Mouse (Mus musculus): ENCODE measurements around the gene Il12a.

The Il12a gene

GRCm38 (mm10) chr3:68686852-68687560 is 3.4 kb upstream of the Il12a start:
- no peak for DNase-seq

DNA sequence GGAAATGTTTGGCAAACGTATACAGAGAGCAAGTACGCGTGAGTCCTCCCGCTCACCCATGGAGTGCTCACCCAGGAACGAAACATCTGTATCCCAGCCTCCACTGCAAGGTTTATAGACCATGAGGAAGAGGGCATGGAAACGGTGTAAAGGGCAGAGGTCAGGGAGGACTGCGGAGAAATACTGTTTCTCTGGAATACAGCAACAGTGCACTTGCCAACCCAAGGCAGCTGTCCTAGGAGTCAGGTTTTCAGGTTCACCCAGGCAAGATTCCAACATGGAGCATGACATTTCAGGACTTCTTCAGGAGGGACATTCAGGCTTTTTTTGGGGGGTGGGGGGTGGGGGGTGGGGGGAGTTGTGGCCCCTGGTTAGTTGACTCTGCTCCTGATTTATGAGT is 1.1 kb upstream of the Il12a start:
- no peak for DNase-seq

DNA sequence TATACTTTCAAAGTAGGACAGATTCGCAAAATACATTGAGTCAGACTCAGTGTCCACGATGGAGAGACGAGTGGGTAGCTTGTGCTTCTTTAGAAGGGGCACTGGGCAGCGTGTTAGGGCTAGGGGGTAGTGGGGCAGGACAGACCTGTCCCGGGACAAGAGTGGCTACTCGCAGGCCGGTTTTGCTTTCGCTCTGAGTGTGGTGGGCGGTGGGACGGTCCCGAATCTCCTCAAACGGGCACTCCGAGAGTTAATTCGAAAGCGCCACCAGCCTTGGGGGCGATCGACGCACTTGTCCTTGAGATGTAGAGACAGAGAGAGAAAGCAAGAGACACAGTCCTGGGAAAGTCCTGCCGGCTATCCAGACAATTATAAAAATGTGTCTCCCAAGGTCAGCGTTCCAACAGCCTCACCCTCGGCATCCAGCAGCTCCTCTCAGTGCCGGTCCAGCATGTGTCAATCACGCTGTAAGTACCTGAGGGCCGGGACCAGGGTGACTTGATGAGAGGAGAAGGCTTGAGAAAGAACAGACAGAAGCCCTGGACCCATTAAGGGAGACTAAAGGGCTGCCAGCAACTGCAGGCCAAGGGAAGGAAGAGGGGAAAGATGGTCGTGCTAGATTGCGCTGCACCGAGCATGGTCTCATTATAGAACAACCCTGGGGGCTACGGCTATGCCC is 795 bp downstream of the Il12a start:
- no peak for DNase-seq

DNA sequence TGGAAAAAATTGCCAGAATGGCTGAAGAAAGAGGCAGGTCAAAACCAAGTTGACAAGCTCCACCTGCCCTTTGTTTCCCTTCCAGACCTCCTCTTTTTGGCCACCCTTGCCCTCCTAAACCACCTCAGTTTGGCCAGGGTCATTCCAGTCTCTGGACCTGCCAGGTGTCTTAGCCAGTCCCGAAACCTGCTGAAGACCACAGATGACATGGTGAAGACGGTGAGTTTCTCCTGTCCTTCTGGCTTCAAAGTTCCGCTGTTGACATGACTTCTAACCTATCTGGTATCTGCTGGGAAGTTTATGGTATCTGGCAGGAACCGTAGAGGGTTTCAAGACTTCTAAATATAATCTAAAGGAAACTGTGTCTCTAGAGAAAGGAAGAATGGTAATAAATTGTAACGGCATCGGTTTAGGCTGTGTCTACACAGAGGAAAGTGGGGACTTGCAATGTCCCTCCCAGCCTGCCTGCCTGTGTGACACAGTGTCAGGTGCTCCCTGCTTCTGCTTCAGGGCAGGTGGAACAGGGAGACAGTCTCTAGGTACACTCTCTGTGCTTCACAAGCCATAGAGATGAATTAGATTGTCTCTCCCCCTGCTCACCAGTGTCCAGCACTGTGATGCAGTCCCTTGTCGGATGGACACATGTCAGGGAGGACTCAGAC is 1.6 kb downstream of the Il12a start:
- no peak for DNase-seq

GRCm38 (mm10) chr3:68692600-68693225 is 2.3 kb downstream of the Il12a start:
- DNase-seq, result no peak

DNA sequence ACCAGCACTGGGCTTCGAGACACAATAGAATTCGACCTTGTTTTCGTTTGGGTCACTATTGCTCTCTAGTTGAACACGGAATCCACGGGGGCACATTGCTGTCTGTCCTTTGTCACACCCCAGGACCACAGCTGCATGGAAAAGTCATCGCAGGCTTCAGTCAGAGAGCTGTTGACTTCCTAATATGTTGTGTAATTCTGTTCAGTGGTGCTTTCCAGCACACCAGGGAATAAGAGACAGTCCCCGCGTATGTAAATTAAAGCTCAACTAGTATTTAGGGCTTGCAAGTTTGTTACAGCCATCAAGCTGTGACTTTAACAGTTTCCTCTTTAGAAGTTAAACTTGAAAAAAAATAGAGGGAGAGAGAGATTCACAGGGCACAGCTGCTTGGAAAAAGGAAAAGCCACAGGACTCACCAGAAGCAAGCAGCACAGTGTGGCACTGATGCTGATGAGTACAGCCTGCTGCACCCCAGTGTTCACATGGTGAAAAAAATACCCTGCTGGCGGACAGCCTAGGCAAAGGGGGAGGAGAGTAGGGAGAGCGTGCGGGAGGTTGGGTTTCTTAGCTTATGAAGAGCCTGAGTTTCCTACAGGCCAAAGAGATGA is 3.1 kb downstream of the Il12a start:
- peak; percentile 71 for DNase-seq

DNA sequence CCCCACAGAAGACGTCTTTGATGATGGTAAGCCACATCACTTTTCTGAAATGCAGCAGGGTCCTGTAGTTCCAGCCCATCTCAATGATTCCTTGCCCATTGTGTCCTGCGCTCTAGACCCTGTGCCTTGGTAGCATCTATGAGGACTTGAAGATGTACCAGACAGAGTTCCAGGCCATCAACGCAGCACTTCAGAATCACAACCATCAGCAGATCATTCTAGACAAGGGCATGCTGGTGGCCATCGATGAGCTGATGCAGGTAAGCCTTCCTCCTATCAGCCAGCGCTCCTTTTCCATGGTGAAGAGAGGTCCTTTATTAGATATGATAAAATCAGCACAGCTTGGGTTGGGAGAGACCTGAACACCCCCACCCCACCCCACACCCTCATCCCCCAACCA is 4.9 kb downstream of the Il12a start:
- DNase-seq, result no peak

DNA sequence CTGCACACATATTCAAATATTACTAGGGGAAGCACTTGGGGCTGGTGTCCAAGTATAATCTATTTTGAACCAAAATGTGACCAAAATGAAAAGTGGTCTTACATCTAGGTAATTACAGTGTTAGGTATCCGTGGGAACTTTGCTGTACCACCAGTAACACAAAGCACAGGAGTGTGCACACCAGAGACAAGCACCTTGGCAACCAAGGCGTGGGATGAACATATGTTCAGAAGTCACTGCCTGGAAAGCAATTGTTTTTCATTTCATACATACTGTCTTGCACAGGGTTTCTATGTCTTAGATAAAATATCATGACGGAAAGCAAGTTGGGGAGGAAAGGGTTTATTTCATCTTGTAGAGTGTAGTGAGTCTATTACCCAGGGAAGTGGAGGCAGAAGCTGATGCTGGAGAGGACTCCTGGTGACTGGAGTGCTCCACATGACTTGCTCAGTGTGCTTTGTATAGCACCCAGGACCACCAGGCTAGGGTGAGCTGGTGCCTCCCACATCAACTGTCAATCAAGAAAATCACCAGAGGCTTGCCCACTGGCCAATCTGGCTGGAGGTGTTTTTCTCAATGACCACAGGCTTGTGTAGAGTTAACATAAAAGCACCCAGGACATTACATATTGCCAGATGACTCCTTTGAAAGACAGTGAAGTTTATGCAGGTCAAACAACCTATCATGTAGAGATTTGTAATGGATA is 6.2 kb downstream of the Il12a start:
- no peak for DNase-seq

DNA sequence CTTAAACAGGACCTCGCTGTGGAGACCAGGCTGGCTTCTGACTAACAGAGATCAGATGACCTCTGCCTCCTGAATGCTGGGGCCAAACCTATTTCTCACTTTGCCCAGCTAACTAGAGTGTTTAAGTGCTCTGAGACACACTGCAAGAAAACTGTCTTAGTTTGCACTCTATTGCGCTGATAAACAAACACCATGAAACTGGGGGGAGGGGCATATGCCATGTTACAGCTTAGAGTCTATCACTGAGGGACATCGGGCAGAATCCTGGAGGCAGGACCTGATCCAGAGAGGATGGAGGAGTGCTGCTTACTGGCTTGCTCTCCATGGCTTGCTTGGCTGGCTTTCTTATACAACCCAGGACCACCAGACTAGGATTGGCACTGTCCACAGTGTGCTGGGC is 8.2 kb downstream of the Il12a start:
- DNase-seq, result no peak

DNA sequence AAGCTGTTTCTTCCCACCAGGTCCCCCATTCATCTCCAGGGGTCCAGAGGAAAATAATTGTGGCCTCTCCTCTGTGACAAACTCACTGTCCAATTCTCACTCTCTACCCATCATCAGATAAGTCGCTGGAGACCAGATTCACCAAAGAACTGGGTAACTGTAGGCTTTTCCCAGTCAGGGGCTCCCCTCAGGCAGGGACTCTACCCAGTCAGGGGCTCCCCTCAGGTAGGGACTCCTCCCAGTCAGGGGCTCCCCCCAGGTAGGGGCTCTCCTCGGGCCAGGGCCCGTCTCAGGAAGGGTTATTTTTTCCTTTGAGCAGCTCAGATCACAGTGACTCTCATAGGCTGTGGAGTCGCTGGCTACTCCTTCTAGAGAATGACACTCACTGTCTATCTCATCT is 9.6 kb downstream of the Il12a start:
- DNase-seq, result no peak

DNA sequence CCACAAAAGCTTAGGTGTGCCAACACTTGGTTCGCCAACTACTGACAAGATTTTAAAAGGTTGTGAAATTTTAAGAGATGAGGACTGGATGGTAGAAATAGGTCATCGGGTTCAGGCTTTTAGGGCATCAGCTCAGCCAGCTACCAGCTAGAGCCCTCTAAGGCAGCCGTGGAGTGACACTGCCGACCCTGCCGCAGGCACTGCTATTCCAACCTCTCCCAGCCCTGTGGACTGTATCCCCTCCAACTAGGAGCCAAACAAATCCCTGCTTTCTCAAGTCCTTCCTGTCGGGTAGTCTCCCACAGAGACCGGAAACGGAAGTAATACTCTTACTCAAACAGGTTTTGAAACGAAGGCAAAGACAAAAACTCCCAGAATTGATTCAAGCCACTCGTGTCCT is 15.9 kb downstream of the Il12a start:
- no peak for DNase-seq

DNA sequence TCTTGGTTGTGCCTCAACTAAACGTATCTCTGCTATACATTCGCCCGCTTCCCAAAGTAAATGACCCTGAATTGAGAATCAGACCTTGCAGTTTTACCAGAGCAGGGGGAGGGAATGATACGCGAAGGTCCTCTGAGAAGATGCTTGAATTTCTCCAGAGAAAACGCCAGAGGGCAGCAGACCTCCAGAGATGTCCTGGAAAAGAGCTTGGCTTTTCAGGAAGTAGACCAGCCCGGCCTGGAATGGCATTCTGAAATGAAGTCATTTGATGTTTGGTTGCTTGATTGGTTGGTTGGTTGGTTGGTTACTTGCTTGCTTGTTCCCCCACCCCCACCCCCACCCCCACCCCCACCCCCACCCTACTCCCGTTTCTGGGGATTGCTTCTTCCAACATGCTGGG is 17.8 kb downstream of the Il12a start:
- peak; percentile 52 for DNase-seq

DNA sequence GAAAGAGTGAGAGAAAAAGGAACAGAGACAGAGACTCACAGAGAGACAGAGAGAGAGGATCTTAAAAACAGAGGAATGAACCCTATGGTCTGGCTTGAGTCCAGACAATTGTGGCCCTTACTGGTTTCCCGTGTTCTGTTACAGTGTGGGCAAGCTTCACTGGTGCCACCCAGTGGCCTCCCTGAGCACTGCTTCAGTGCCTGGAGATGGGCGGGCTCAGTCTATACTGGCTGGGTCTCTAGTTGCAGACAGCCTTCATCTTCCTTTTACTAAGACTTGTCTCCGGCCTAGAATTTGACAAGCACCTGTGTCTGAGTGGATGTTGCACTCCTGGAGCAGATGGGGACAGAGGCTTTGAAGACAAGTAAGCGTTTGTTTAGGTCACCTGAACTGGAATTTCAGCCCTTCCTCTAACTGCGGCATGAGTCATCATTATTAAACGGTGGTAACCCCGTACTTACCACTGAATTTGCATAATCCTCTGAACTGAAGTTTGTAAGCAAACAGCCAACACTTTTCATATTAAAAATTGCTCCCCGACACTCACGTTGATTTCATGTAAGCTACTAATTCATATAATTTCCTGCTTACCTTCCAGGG is 18.9 kb downstream of the Il12a start:
- peak; percentile 83 for DNase-seq

DNA sequence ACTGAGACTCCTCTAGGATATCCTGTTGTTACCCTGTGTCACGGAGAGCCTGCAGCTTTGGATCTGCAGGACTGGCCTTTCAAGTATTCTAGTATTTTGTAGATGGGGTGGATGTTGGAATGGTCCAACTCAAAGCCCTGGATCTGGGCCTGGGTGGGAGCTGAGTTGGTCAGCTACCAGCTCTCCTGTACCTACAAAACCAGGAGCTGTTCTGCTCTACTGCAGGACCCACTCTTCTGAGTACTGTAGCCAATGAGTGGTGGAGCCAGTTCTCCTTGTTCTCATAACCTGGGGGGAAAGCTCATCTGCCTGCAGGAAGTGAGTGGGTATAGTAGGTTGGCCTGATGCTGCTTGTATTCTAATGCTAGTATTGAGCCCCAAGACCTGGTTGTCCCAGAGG is 20.0 kb downstream of the Il12a start:
- DNase-seq, result no peak

DNA sequence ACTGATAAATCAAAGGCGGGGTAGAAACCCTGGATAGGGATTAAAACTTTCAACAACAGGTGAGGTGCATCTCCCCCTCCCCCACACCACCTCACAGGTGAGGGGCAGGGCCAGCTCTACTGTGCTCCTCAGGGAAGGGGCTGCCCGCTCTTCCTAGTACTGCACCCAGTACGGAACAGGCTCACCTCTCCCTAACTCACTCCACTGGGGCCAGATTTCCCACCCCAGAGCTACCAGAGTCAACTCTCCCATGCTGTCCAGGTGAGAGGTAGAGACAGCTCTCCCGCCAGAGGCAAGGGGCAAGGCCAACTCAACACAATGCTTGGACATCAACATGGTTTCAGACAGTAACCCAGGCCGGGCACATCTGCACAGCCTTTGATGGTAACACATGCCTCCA is 21.1 kb downstream of the Il12a start:
- DNase-seq, result no peak

DNA sequence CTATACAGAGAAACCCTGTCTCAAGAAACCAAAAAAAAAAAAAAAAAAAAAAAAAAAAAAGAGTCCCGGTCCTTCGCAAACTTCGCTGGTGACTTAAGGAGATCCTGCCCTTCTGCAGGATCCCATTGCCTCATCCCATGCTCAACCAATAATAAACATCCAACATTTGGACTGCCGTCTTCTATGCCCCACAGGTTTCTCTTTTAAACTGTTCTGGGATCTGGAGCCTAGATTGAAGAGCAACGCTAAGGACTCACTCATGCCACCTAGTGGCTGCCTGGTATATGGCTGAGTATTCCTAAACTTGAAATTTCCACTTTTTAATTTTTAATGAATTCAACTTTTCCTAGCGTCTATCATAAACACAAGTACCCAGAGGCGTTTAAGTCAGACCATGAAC is 23.1 kb downstream of the Il12a start:
- DNase-seq, result peak; percentile 68

- peak; percentile 64 for DNase-seq
Observed at GRCm38 (mm10) chr3:68717346-68717745, 26.9 kb downstream of the Il12a start.

GRCm38 (mm10) chr3:68719229-68719819 is 28.9 kb downstream of the Il12a start:
- no peak for DNase-seq

DNA sequence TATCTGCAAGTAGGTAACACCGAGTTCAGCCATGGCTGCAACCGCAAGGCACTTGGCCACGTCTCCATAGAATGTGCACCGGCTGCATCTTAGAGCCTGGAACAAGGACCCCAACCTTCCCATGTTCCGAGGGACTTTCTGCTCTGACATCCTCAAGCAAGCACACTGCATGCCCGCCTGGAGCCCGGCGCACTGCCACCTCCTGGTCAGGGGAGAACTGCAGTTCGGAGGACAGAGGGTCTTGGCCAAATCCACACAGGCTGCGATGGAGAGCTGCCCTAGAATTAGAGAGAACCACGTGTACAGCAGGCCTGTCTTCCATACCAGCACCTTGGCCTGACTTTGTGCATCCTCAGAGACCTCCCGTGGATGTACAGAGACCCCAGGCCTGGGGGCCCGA is 29.8 kb downstream of the Il12a start:
- peak; percentile 39 for DNase-seq

GRCm38 (mm10) chr3:68741955-68742354 is 51.5 kb downstream of the Il12a start:
- no peak for DNase-seq

DNA sequence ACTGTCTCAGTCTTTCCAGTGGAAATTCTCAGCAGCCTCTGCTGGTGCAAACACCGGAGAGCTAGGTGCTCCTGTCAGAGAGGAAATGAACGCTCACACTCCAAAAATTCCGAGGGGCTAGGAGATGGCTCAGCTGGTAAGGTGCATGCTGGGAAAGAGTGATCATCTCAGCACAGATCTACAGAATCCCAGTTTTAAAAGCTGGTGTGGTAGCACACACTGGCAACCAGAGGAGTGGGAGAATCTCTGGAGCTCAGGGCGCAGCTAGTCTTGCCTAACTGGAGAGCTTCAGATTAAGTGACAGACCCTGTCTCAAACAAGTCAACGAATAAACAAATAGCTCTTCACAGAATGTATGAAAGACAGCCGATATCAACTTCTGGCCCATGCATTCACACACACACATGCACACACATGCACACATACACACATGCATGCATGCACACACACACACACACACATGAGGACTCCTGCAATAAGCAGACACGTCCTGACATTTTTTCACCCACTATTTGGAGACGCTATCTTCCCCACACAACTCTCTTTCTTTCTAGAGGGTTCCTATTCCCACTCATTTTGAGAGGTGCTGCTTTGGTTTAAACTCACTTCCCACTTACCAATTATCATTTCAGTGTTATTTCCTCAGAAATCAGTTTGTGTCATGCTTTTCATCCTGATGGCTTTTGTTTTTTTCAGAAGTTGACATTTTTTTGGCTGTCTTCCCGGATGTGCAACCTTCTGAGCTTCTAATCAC is 52.5 kb downstream of the Il12a start:
- DNase-seq, result no peak
